Mouse (Mus musculus) ES-Bruce4 (cell line): Measurements from ENCODE around the gene Cul4a. TPM values are rescaled to one million over a fixed set of nuclear protein-coding genes. Genes with fewer than 3 reads are reported as not detected.

ENCODE experiments used
- H3K27ac ChIP-seq: 2 replicates; pipeline ENCODE4 v1.5.1; 2012; ENCODE audit warnings: low read length, inconsistent platforms; ENCODE audit not compliant: insufficient read depth
- H3K27me3 ChIP-seq: 2 replicates; pipeline ENCODE4 v1.6.1; 2012; ENCODE audit warnings: mild to moderate bottlenecking, low read length, inconsistent platforms; ENCODE audit not compliant: control insufficient read depth, poor library complexity, insufficient read depth, severe bottlenecking
- H3K36me3 ChIP-seq: 2 replicates; pipeline ENCODE4 v1.6.1; 2012; ENCODE audit warnings: inconsistent platforms, mild to moderate bottlenecking, low read length, moderate library complexity; ENCODE audit not compliant: control insufficient read depth, poor library complexity, insufficient read depth, severe bottlenecking
- H3K4me1 ChIP-seq: one replicate; pipeline ENCODE4 v1.8.1; 2011; ENCODE audit warnings: low read length; ENCODE audit not compliant: control insufficient read depth, insufficient read depth
- H3K4me3 ChIP-seq: 2 replicates; pipeline ENCODE4 v1.5.1; 2011; ENCODE audit warnings: low read depth, mild to moderate bottlenecking, low read length
- H3K9ac ChIP-seq: 2 replicates; pipeline ENCODE4 v1.6.1; 2012; ENCODE audit warnings: low read depth, mild to moderate bottlenecking, inconsistent platforms; ENCODE audit not compliant: poor library complexity, severe bottlenecking
- H3K9me3 ChIP-seq: replicated peaks from 2 replicates; pipeline ENCODE4 v1.6.1; 2012; ENCODE audit warnings: mild to moderate bottlenecking, low read length, inconsistent platforms; ENCODE audit not compliant: control insufficient read depth, poor library complexity, insufficient read depth, severe bottlenecking
- CTCF ChIP-seq: IDR thresholded peaks from one replicate; pipeline ENCODE4 v1.8.1; 2011; ENCODE audit warnings: low read depth, low read length
- EP300 ChIP-seq: IDR thresholded peaks from 2 replicates; pipeline ENCODE4 v1.6.1; 2011; ENCODE audit warnings: low read depth, low read length; ENCODE audit not compliant: insufficient read depth
- POLR2A ChIP-seq: IDR thresholded peaks from one replicate; pipeline ENCODE4 v1.8.1; 2011; ENCODE audit warnings: low read length; ENCODE audit not compliant: insufficient read depth
- polyA plus RNA-seq: library from polyadenylated mRNA; stranded (reverse); fragments of >200 nt; gene quantifications from 2 replicates; pipeline ENCODE4 v1.2.4, GENCODE M21; 2011; ENCODE audit warnings: low read depth; ENCODE audit not compliant: missing spikeins, insufficient read depth, insufficient read length

Gene Cul4a
- polyA plus RNA-seq, 1 experiment = 83.3 TPM

GRCm38 (mm10) chr8:13179948-13180347 lies 74.5 kb downstream of the Cul4a start:
- no peaks in the 10 kb centered on the region for H3K27me3 ChIP-seq
- no peaks in the 10 kb centered on the region for H3K9me3 ChIP-seq
- no peak overlapping the region for H3K27ac ChIP-seq
- no peak for TF ChIP-seq POLR2A
- TF ChIP-seq EP300 = no peak
- TF ChIP-seq CTCF = no peak
- peaks cover 50% of the 10 kb centered on the region for H3K36me3 ChIP-seq
- H3K4me3 ChIP-seq = no peak overlapping the region
- H3K4me1 ChIP-seq = no peaks in the 10 kb centered on the region
- H3K9ac ChIP-seq = no peak overlapping the region

- Histone ChIP-seq H3K4me3 (no peak overlapping the region), H3K9ac (no peak overlapping the region), H3K4me1 (no peaks in the 10 kb centered on the region), H3K9me3 (no peaks in the 10 kb centered on the region), H3K27ac (no peak overlapping the region), H3K36me3 (peaks cover 50% of the 10 kb centered on the region), H3K27me3 (no peaks in the 10 kb centered on the region)
- TF ChIP-seq POLR2A = no peak
- no peak for TF ChIP-seq EP300
- no peak for TF ChIP-seq CTCF
These were observed 75.0 kb downstream of the Cul4a start for GRCm38 (mm10) chr8:13180408-13180807.

GRCm38 (mm10) chr8:13180911-13181690 lies 75.7 kb downstream of the Cul4a start:
- H3K27ac ChIP-seq = no peak overlapping the region
- no peak overlapping the region for H3K4me3 ChIP-seq
- no peaks in the 10 kb centered on the region for H3K27me3 ChIP-seq
- H3K4me1 ChIP-seq = no peaks in the 10 kb centered on the region
- peaks cover 47% of the 10 kb centered on the region for H3K36me3 ChIP-seq
- no peaks in the 10 kb centered on the region for H3K9me3 ChIP-seq
- no peak overlapping the region for H3K9ac ChIP-seq
- TF ChIP-seq POLR2A (no peak), CTCF (no peak), EP300 (no peak)

GRCm38 (mm10) chr8:13181691-13181976 lies 76.2 kb downstream of the Cul4a start:
- Histone ChIP-seq H3K9ac (no peak overlapping the region), H3K4me1 (no peaks in the 10 kb centered on the region), H3K36me3 (peaks cover 45% of the 10 kb centered on the region), H3K9me3 (no peaks in the 10 kb centered on the region), H3K27ac (no peak overlapping the region), H3K27me3 (no peaks in the 10 kb centered on the region), H3K4me3 (no peak overlapping the region)
- TF ChIP-seq EP300 (no peak), POLR2A (no peak), CTCF (no peak)

GRCm38 (mm10) chr8:13186819-13187218 lies 81.4 kb downstream of the Cul4a start:
- Histone ChIP-seq H3K9me3 (no peaks in the 10 kb centered on the region), H3K4me3 (no peak overlapping the region), H3K9ac (no peak overlapping the region), H3K4me1 (peaks cover 3% of the 10 kb centered on the region), H3K27me3 (no peaks in the 10 kb centered on the region), H3K36me3 (peaks cover 47% of the 10 kb centered on the region), H3K27ac (no peak overlapping the region)
- TF ChIP-seq CTCF (no peak), EP300 (no peak), POLR2A (no peak)

GRCm38 (mm10) chr8:13187229-13187628 lies 81.8 kb downstream of the Cul4a start:
- peaks cover 3% of the 10 kb centered on the region for H3K4me1 ChIP-seq
- H3K36me3 ChIP-seq = peaks cover 51% of the 10 kb centered on the region
- TF ChIP-seq EP300 = no peak
- no peak overlapping the region for H3K9ac ChIP-seq
- no peaks in the 10 kb centered on the region for H3K9me3 ChIP-seq
- no peak overlapping the region for H3K4me3 ChIP-seq
- no peaks in the 10 kb centered on the region for H3K27me3 ChIP-seq
- H3K27ac ChIP-seq = no peak overlapping the region
